Mouse (Mus musculus) layer of hippocampus, adult 8-10 months (tissue): ENCODE data around the gene Timp2. TPM values are rescaled to one million over a fixed set of nuclear protein-coding genes. Genes with fewer than 3 reads are reported as not detected.

ENCODE experiments used
- DNase-seq, 2 experiments: peaks; one replicate each; pipeline ENCODE4 v3.0.0; 2022; ENCODE audit warnings: low spot score in 2 of 2
- total RNA-seq, 4 experiments: library from RNA; stranded (reverse); gene quantifications; 2 replicates each; pipeline ENCODE4 v1.2.4; 2022

Timp2 gene
- total RNA-seq, 4 experiments from 2014 or later: 225 to 284 (median 259) TPM

DNA sequence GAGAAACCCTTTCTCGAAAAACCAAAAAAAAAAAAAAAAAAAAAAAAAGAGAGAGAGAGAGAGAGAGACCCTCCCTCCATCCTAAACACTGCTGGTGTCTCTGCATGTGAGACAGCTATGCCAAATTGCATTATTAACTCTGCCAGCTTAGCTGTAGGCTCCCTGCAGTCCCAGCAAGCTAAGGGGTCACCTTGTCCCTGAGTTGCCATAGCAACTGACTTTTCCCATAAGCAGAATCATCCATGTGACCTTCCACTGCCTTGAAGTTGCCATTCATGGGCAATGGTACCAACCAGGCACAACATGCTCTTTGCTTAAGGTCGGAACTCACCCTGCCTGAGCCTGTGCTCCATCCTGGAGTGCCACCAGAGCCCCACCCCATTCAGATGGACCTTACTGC is 60.5 kb downstream of the Timp2 start:
- no peak for DNase-seq

DNA sequence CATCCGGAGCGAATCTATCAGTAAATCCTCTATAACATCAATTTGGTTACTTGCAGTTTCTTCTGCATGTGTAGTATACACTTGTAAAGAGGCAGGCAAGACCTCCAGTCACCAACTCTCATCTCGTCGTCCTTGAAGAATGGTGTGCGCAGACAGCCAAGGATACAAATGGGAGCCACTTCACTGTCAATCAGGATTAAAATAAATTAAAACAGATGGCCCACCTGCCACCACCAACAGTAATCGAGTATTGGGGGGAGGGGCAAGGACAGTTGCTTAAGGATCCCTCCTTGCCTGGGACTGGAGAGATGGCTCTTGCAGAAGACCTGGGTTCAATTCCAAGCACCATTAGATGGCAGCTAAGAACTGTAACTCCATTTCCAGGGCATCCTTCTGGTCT is 62.9 kb downstream of the Timp2 start:
- DNase-seq: no peak

DNA sequence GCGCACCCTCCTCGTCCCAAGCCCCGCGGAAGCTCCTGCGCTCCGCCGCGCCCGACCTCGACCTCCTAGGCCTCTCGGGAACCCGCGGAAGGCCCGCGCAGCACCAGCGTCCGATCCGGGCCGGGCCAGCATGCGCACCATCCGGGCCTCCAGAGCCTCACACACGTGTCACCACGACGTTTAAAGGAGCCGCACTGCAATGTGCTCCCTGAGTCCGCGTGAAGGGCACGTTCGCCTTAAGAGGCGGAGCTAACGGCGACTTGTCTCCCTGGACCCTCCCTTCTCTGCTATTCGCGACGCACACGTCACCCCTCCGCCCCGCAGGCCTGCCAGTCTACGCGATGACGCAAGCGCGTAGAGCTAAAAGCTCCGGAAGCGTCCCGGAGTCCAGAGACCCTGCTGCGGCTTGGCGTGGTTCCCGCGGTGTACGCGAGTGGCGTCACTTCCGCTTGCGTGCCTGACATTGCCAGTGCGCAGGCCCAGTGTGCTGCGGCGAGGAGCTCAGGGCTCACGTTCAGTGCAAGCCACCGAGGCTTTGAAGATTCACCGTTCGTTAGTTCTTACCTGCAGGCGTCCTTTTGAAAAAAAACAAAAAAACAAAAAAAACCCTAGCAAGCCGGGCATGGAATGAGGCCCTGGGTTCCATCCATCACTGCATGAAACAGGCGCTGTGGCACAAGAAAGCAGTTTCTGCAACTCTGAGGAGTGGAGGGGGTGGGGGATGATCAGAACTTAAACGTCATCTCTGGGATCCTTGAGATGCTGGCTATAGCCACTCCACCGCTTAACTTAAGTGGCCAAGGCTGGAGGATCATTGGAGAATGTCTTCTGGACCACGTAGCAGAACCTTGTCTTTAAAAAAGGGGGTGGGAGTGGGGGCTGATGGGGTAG is 65.3 kb downstream of the Timp2 start, which contains the start of gene Usp36:
Gene Usp36, minus strand, starts transcription at position 246 of the 891 bp plus-strand sequence.
- peak; percentile 100 for DNase-seq

DNA sequence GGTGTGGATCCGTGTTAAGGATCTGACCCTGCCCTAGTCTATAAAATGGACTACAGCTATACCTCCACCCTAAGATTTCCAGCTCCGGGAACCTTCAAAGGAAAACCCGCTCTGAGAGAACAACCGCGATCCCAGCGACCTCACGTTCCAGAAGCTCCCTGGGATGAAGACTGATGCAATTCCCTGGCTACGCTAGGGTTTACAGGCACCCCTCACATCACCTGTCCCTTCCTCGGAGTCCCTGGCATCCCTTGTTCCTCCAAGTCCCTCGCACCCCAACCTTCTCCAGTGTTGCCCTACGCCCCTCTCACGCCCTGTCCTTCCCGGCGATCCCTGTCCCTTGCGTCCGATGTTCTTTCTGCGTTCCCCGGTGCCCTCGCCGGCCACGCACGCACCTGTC is 66.0 kb downstream of the Timp2 start:
- DNase-seq: no peak

DNA sequence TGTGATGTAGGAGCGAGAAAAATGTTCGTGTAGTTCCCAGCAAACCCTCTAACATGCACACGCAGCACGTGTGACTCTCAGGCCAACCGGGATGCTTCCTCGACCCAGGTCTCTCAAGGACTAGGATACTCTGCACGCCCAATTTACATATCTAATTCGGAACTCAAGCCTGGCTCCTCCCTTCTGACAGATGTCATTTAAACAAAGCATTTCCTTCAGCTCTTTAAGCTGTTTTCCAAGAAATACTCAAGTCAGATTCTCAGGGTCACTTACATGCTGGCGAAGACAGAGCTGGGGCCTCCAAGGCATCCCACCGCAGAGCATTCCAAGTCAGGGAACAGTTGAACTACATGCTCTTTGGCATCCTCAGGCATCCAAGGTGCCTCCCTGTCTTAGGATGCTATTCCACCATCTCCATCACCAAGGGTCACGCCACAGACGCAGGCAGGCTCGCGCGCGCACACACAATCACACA is 66.5 kb downstream of the Timp2 start:
- no peak for DNase-seq

DNA sequence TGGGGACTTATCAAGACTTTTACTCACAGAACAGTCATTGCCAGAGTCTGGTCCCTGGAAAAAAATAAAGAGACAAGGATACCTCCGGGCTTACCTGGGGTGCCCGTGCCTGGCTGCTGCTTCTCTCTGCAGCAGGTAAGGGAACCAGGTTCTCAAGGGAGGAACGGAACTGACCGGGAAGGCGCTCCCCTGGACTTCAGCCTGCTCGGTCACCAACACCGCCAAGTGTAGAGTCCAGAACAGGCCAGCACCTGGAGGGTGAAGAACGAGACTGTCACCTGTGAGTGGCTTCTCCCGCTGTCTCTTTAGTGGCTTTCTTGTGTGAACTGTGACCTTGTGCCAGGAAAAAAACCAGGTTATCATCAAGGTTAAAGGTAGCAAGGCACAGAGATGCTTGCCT is 68.0 kb downstream of the Timp2 start:
- no peak for DNase-seq

DNA sequence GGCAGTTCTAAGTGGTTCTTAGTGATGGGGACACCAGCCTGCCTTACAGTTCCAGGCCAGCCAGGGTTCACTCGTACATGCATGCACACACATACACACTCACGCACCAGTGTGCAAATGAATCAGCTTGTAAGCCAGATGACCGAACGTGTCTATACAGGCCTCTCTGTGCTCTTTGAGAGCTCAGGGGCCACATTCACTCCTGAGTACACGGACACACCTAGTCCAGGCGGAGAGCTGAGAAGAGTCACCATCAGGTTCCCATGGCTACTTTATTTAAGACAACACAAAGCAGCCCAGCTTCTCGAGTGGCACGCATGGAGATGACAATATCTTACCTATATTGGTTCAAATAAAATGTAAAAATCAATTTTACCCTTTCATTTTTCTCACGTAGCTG is 69.1 kb downstream of the Timp2 start:
- DNase-seq: no peak

DNA sequence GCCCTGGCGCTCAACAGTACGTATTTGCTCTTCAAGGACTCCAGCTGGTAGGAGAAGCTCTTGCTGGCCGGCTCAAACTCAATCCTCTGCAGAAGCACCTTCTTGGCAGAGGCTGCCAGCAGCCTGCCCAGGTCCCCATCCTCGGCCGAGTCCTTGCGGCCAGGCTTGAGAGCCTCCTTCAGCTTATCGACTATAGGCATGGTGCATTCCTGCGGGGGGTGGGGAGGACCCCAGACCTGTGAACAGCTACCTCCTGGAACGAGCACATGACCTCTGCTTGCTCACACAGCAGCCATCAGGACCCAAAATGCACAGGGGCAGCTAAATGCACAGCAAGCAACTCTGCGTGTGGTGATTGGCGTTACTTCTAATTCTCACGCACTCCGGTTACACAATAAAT is 69.7 kb downstream of the Timp2 start:
- no peak for DNase-seq

DNA sequence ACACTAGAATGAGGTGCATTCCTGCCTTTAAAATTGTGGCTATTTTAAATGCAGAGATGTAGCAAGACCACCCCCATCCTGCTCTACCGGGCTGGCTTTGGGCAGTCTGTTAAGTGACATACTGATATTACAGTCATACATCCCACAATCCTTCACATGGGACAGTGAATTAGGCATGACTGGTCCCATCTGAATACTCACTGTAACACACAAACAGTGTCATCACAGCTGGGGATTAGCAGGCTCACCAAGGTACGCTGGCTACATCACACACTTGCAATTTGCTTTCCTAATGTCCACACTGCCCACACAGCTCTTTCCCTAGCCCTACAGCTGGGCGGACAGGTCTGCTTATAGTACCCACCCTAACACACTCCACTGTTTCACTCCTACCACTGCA is 75.3 kb downstream of the Timp2 start:
- no peak for DNase-seq

DNA sequence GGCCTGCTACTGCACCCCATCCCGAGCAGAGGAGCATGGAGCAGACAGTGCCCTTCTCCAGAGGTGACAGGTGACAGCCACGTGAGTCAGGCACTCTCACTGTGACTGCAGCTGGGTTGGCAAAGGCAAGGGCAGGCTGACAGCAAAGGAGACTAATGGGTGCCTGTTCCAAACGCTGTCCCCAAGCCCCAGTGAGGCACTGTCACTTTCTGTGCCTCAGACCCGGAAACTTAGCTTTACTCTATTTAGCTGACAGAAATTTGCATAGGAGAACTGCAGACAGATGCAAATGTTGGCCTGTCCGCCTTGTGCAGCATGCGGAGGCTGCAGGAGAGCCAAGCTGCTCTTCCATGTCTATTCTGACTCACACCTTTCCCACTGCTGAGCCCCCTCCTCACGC is 79.2 kb downstream of the Timp2 start:
- DNase-seq: no peak

DNA sequence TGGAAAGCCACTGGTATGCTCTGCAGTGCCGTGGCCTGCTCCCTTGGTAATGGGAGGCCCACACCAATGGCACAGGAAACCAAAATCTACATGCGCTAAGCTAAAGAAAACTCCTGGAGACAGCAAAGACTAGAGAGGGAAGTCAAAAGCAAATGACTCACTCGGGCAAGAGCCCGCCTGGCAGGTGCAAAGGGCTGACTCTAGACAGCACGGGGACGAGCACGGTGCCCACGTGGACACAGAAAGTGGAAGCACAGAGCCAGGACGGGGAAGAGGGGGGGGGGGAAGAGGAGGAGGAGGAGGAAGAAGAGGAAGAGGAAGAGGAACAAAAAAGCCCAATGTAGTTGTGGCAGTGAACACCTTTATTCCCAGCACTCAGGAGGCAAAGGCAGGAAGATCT is 80.4 kb downstream of the Timp2 start:
- DNase-seq: no peak

DNA sequence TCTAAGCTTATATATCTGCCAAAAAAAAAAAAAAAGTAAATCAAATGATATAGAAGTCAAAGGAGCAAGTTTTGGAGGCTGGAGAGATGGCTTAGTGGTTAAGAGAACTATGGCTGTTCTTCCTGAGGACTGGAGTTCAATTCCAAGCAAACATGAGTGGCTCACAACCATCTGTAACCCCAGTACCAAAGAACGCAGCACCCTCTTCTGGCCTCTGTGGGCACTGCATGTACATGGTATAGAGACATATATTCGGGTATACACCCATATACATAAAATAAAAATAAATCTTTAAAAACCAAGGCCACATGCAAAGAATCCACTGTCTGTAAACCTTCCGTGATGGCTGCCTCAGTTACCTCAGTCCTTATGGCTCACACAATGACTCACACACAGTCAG is 85.7 kb downstream of the Timp2 start:
- DNase-seq: no peak

DNA sequence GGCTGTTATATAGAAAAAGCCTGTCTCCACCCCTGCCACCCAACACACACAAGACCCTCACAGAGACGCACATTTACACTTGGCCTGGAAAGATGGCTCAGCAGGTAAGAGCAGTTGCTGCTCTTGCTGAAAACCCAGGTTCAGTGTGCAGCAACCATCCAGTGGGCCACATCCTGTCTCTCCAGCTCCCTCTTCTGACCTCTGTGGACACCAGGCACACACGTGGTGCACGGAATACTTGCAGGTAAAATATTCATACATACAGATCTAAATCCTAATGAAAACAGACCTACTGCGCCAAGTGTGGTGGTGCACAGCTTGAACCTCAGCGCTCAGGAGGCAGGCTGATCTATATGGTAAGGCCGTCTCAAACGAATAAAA is 88.9 kb downstream of the Timp2 start:
- DNase-seq: no peak

DNA sequence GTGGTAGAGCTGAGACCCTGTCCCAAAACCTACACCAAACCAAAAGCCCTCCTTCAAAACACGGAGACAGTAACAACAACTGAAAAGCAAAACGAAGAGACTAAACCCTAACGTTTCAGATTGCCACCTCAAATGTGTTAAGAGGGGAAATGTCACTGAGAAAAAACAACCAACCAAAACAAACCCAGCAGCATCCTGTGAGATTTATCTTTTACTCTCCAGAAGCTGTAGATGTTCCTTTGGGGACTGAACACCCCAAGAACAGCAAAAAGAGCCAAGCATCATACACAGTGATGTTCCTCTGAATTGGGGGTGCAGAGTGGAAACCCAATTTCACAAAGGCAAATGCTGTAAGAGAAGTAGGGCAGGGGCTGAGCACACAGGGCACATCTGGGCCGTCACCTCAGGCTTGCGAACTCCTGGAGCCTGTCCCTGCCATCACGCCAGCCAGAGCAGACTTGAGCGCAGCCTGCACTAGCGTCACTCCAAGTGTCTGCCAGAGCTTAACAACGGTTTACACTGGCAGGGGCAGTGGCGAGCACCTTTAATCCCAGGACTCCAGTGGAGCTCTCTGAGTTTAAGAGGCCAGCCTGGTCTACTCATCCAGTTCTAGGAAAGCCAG is 89.4 kb downstream of the Timp2 start:
- no peak for DNase-seq

DNA sequence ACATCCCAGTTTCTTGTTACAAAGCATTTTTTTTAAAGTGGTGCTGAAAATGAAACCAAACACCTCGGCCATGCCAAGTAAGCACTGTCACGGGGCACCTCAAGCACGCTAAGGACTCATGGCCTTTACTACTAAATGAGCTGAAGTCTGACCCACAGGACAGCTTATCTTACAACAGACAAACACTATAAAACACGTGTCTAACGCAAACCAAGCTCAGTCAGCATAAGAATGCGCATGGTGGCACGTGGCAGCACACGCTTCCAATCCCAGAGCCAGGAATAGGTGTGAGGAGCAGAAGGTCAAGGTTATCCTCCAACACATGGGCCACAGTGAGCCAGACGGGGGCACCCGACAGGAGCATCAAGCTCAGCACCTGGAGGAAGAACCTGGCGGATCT is 89.9 kb downstream of the Timp2 start:
- no peak for DNase-seq

DNA sequence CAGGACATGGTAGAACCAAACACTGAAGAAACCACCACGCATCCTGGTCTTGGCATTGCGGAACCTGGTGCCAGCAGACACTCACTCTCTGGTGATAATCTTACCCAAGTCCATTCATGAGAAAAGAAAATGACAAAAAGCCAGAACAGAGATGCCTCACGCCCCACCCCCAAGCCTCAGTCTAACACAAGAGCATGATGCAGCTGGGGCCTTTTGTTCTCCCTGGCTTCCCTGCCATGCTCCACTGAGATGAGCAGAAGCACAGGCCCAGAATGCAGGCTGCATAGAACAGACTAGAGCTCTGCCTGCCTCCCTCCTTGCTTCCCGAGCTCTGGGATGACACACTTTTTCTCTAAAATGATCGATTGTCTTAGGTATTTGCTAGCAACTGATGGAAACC is 92.4 kb downstream of the Timp2 start:
- DNase-seq: peak; percentile 48 to 62

DNA sequence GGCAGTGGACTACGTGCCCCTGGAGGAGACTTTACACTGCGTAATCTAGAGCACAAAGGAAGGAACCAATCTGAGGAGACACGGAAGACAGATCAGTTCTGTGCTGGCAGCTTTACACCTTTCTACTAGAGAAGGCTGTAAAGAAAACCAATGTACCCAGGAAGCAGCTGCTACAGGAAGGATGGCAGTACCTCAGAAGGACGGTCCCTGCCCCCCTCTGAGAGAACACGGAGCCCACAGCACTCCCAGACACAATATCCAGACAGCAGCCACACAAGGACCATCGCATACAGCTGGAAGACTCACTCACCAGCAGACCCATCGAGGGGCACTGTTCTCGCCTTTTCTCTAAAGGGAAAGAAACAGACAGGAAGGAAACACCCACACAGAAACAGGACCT is 95.5 kb downstream of the Timp2 start:
- DNase-seq: no peak

DNA sequence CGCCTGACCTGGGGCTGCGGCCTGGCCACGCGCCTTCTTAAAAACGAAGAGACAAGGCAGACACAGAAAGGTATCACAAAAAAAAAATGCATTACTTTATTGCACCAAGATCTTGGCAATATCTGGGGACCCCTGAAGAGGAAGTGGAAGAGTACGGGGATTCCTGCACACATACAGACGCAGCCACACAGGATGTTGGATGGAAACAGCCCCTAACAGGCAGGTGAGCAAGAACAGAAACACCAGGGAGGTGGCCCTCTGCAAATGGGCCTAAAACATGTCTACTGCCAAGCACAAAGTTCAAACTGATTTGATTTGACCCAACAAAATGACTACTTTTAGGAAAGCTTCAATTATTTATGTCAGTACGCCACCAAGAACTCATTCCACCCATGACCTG is 96.0 kb downstream of the Timp2 start:
- DNase-seq: no peak

DNA sequence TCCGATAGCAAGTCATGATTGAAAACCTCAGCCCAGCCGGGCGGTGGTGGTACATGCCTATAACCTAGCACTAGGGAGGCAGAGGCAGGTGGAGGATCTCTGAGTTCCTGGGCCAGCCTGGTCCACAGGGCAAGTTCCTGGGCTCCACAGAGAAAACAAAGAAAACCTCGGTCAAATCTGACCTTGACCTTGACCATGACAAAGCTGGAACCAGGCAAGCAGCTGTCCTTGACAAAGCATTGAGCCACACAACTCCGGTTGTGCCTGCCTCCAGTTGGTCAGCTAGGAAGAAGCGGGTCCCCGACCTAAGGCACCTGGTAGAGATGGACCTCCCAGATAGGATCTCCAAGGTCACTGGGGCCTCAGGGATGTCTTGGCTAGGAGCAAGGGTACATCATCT is 99.2 kb downstream of the Timp2 start:
- no peak for DNase-seq

DNA sequence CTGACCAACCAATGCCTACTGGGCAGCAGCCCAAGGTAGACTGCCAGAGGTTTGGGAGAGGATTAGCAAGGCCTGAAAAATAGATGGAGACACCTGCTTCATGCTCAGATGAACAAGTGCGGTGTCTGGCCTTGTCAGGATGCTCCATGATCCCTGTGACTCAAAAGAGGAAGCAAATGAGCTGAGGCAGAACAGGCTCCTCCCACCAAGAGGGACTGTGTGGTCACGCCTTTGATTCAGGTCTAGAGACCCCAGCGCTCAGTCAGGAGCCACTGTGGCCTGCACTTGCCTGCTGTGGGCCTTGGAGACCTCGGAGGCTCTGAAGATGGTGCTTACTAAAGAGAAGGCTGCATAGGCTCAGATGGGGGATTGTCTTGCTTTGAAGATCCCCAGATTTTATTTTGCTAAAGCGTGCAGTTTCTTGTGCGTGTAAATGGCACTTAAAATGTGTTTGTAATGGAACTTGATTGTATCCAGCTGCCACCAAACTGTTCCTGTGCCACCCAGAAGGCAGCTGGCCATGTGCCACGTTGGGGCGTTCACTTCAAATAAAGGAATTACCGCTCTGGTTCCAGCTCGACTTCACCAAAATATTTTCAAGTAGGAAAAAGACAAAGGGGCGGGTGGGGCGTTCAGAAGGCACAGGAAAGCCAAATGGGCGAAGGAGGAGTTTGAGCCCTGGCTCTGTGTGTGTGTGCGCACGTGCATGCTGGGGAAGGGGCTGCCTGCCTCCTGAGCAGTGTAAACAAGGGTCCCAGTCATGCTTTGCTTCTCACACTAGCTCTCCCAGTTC is 101.2 kb downstream of the Timp2 start:
- peak; percentile 66 to 81 for DNase-seq

DNA sequence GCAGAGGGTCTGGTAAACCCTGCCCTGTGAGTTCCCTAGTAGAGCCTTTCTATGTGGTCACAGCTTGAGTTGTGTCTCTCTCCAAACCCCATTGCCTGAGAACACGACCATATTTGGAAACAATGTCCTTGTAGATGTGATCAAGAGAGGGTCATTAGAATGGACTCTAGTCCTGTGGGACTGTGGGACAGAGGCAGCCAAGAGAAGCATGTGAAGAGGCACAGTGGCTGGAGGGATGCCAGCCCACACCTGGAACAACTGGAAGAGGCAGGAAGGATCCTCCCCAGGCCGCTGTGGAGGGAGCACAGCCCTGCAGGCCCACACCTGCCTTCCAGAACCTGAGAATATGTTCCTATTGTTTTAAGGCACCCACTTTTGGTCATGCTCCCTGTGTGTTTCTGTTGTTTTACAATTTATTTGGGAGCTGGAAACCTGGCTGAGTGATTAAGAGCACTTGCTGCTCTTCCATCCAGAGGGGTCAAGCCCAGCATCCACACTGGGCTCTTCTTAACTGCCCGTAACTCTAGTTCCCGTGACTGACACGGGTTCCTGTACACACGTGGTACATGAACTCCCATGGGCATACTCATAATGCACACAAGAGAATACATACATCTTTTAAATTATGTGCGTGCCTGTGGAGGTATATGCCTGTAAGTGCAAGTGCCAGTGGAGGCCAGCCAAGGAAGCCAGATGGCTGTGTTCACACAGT is 101.9 kb downstream of the Timp2 start:
- no peak for DNase-seq
